Mouse (Mus musculus) megakaryocyte, embryonic 14.5 days (primary cell): ENCODE data around the gene Wdr11.

Source experiments
- FLI1 ChIP-seq: IDR thresholded peaks from 2 replicates; pipeline ENCODE4 v1.6.1; 2012; ENCODE audit warnings: low read length, inconsistent platforms, mixed read lengths
- GATA1 ChIP-seq: IDR thresholded peaks from 3 replicates; pipeline ENCODE4 v1.6.1; 2012; ENCODE audit warnings: mixed read lengths, low read length, inconsistent platforms, borderline replicate concordance

- no peak for TF ChIP-seq GATA1
- TF ChIP-seq FLI1 = no peak
Observed at GRCm38 (mm10) chr7:129678972-129679371, 87.3 kb downstream of the Wdr11 start.
